Mouse (Mus musculus) cerebellum, postnatal 4 days (tissue): Measurements from ENCODE around the gene Cyfip2.
"Not testable (repeated sequence)": the region's sequence is repeated elsewhere in the genome, so short reads cannot be mapped to it uniquely, and the experiment has no call there.

ENCODE experiments used
- DNase-seq, 2 experiments: peaks; one replicate each; pipeline ENCODE4 v3.0.0; 2022; ENCODE audit warnings: low spot score in 2 of 2, mixed read lengths in 1 of 2

Gene Cyfip2

GRCm38 (mm10) chr11:46194175-46194574, 118.5 kb downstream of the Cyfip2 start:
- DNase-seq: no peak

- DNase-seq: no peak
These were observed 124.4 kb downstream of the Cyfip2 start for GRCm38 (mm10) chr11:46188283-46188682.

- DNase-seq: no peak
These were observed 127.2 kb downstream of the Cyfip2 start for GRCm38 (mm10) chr11:46185486-46185885.

- no peak for DNase-seq
These were observed 127.7 kb downstream of the Cyfip2 start for GRCm38 (mm10) chr11:46184946-46185345.

- not testable (repeated sequence) for DNase-seq
These were observed 130.6 kb downstream of the Cyfip2 start for GRCm38 (mm10) chr11:46182031-46182430.

GRCm38 (mm10) chr11:46177246-46178043, 135.2 kb downstream of the Cyfip2 start:
- no peak for DNase-seq

- DNase-seq: no peak
These were observed 136.5 kb downstream of the Cyfip2 start for GRCm38 (mm10) chr11:46176155-46176554.

GRCm38 (mm10) chr11:46172128-46172527, 140.5 kb downstream of the Cyfip2 start:
- DNase-seq: no peak

GRCm38 (mm10) chr11:46169908-46170307, 142.8 kb downstream of the Cyfip2 start:
- DNase-seq: no peak

GRCm38 (mm10) chr11:46168506-46168905, 144.2 kb downstream of the Cyfip2 start:
- DNase-seq: no peak

GRCm38 (mm10) chr11:46165866-46166585, 146.6 kb downstream of the Cyfip2 start, which contains the start of gene Nipal4:
Nipal4 (minus strand) TSS chr11:46166508.
- no peak for DNase-seq

- no peak for DNase-seq
These were observed 155.2 kb downstream of the Cyfip2 start for GRCm38 (mm10) chr11:46157462-46157861.

- no peak for DNase-seq
These were observed 155.7 kb downstream of the Cyfip2 start for GRCm38 (mm10) chr11:46156945-46157344.

- DNase-seq: no peak
These were observed 166.0 kb downstream of the Cyfip2 start for GRCm38 (mm10) chr11:46146619-46147018.

- DNase-seq: no peak
These were observed 167.3 kb downstream of the Cyfip2 start for GRCm38 (mm10) chr11:46145163-46145875.
